Mouse (Mus musculus) layer of hippocampus, postnatal 10 days (tissue): ENCODE results near the gene Gpr21. TPM values are rescaled to one million over a fixed set of nuclear protein-coding genes. Genes with fewer than 3 reads are reported as not detected.
"Not testable (repeated sequence)": the region's sequence is repeated elsewhere in the genome, so short reads cannot be mapped to it uniquely, and the experiment has no call there.

Experiments used
- DNase-seq, 2 experiments: peaks; one replicate each; pipeline ENCODE4 v3.0.0; 2021; ENCODE audit warnings: low spot score in 2 of 2
- long read RNA-seq: library from polyadenylated mRNA; stranded (forward); transcript quantifications from one replicate; pipeline ENCODE4 v2.0.0, GENCODE M21; 2023
- total RNA-seq, 2 experiments: library from RNA; stranded (reverse); gene quantifications; 2 replicates each; pipeline ENCODE4 v1.2.3; 2021

Gene Gpr21
- total RNA-seq = 1 to 10 TPM; 9.1 to 9.8 TPM
- long read RNA-seq, partial matches to known transcripts = 0 of 3 reads
- long read RNA-seq, other reads (novel, unspliced or antisense) = 0 of 3 reads

- DNase-seq = no peak
Observed at GRCm38 (mm10) chr2:37516030-37516710, at the start of gene Gpr21. Gene Gpr21 (plus strand): TSS chr2:37516332.

DNA sequence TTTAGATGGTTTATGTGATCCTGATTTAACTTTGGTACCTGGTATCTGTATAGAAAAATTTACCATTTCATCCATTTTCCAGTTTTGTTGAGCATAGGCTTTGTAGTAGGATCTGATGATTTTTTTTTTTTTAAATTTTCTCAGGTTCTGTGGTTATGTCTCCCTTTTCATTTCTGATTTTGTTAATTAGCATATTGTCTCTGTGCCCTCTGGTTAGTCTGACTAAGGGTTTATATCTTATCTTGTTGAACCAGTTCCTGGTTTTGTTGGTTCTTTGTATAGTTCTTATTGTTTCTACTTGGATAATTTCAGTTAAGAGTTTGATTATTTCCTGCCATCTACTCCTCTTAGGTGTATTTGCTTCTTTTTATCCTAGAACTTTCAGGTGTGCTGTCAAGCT, 36.6 kb upstream of the Gpr21 start:
- no peak for DNase-seq

DNA sequence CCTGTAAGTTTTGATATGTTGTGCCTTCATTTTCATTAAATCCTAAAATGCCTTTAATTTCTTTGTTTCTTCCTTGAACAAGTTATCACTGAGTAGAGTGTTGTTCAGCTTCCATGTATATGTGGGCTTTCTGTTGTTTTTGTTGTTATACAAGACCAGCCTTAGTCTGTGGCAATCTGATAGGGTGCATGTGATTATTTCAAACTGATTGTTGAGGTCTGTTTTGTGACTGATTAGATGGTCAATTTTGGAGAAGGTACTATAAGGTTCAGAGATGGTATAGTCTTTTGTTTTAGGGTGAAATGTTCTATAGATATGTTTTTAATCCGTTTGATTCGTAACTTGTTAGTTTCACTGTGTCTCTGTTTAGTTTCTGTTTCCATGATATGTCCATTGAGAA, 36.1 kb upstream of the Gpr21 start:
- no peak for DNase-seq

DNA sequence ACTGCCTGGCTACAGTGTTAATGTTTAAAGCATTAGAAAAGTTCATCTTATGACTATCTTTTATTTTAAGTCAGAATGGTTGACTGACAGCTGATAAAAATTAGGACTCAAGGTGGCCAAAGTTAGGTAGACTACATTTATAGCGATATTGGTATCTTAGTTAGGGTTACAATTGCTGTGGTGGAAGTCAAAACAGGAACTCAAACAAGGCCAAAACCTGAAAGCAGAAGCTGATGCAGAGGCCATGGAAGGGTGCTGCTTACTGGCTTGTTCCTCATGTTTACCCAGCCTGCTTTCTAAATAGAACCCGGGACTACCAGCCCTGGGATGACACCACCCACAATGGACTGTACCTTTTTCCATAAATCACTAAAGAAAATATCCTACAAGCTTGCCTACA, 32.0 kb upstream of the Gpr21 start:
- DNase-seq = no peak

- DNase-seq = peak in 1 of 2 experiments; percentile 28
Observed at GRCm38 (mm10) chr2:37485370-37485769, 30.8 kb upstream of the Gpr21 start.

DNA sequence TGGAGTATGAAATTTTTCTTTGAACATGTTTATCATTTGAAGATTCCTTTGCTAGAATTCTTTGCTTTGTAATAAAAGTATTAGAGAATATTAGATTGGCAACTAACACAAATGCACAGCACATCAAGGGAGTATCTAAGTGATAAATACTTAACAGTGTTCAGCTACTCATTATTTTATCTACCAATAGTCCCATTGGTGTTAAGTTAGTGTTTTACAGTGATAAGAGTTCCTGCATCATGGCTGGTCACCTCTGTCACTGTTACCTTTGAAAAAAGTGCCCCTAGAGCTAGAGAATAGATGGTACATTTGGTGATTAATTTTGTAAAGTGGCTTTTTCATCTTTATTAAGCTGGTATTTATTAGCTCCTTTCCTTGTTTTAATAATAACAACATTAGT, 29.7 kb upstream of the Gpr21 start:
- DNase-seq = no peak

DNA sequence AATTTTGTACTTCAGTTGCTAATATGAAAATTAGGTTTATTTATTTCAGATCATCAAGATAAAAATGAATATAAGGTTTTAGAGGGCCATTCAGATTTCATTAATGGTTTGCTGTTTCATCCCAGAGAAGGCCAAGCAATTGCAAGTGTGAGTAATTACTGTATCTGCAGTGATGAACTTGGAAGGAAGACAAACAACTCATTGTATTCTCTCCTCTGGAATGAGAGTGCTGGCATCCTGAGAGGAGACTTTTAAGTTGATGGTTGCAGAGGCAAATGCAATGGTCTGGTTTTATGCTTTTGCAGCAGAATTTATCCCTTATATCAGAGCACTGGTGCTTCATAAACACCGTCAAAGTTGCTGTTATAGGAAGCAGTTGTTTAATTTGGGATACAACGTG, 27.2 kb upstream of the Gpr21 start:
- DNase-seq = no peak

DNA sequence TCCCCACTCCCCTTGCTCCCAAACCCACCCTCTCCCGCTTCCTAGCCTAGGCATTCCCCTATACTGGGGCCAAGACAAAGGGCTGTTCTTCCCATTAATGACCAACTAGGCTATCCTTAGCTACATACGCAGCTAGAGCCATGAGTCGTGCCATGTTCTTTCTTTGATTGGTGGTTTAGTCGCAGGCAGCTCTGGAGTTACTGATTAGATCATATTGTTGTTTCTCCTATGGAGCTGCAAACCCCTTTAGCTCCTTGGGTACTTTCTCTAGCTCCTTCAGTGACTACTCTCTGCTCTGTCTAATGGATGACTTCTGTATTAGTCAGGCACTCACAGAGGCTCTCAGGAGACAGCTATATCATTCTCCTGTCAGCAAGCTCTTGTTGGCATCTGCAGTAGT, 18.8 kb upstream of the Gpr21 start:
- no peak for DNase-seq

- not testable (repeated sequence) for DNase-seq
Observed at GRCm38 (mm10) chr2:37505856-37506255, 10.3 kb upstream of the Gpr21 start.

DNA sequence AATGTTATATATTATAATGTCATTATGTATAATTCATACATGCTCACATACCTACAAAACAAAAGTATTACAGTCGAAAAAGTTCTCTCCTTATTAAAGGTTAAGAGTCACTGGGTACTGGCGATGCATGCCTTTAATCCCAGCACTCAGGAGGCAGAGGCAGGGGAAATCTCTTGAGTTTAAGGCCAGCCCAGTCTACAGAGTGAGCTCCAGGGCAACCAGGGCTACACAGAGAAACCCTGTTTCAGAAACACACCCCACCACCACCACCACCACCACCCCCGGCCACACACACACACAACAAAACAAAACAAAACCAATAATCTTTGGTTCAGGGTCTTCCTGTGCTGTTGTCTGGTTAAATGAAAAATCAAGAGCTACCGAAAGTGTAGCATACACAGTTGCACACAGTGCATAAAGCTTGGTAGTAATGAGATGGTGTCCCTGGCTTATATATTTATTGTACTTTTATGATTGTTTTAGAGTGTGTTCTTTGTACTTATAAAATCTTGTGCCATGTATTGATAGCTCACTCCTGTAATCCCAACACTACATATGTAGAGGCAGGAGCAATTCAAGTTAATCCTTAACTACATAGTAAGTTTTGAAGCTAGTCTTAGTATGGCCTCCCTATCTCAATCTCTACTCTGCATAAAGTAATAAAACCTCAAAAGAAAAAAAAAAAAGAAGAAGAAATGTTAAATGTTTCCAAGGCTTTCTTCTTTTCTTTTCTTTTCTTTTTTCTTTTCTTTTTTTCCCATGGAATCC, 4.8 kb upstream of the Gpr21 start:
- no peak for DNase-seq

- peak in 1 of 2 experiments; percentile 31 for DNase-seq
Observed at GRCm38 (mm10) chr2:37516922-37517462, 860 bp downstream of the Gpr21 start.

GRCm38 (mm10) chr2:37518561-37519285, 2.6 kb downstream of the Gpr21 start:
- no peak for DNase-seq

GRCm38 (mm10) chr2:37519286-37519640, 3.1 kb downstream of the Gpr21 start:
- no peak for DNase-seq

DNA sequence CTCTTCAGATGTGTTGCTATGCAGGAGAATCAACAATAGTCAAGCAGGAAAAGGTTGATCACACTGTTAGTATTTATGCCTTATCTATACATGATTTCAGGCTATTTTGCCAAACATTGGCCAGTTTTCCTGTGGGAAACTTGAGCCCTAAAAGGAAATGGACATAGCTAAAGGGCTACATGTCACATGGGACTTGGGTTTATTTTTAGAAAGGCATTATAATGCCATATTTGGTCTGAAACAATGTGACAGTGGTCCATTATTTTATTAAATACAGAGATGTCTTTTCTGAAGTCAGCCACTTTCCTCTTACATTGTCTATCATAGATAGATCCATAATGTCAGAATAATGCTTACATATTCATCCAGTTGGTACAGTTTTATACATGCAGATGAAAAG, 11.5 kb downstream of the Gpr21 start:
- DNase-seq = no peak

GRCm38 (mm10) chr2:37529397-37529796, 13.3 kb downstream of the Gpr21 start:
- no peak for DNase-seq

DNA sequence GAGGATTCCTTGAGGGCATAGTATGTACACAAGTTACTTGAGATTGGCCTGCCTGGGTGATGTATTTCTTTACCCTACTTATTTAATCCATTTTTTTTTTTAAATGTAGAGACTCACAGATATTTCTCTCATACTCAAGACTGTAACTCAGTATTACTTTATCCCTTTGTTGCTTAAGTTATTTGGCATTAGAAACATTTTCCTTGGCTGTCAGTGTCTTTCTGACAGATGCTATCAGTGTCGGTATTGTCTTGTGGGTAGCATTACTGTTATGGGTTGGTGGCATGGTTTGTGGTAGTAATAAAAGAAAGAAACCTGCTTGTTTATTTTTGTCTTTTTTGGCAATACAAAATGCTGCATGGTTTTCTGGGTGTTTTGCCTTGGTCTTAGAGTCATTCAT, 14.6 kb downstream of the Gpr21 start:
- no peak for DNase-seq

DNA sequence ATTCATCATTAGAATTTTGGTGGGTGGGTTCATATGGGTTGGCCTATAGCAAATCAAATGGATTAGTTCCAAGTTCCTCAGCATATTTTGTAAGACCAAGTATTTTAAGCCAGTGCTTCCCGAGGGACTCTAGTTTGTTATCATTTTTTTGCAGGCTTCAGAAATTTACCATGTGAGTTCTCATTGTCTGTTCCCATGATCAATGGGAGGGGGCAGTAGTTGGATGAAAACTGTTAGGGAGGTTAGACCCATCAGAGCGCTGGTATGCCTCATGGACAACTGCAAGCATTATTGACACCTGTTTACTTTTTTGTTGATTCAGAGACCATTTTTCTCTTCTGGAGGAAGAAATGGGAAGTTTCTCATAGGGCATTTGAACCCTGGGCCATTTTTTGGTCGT, 15.5 kb downstream of the Gpr21 start:
- no peak for DNase-seq

DNA sequence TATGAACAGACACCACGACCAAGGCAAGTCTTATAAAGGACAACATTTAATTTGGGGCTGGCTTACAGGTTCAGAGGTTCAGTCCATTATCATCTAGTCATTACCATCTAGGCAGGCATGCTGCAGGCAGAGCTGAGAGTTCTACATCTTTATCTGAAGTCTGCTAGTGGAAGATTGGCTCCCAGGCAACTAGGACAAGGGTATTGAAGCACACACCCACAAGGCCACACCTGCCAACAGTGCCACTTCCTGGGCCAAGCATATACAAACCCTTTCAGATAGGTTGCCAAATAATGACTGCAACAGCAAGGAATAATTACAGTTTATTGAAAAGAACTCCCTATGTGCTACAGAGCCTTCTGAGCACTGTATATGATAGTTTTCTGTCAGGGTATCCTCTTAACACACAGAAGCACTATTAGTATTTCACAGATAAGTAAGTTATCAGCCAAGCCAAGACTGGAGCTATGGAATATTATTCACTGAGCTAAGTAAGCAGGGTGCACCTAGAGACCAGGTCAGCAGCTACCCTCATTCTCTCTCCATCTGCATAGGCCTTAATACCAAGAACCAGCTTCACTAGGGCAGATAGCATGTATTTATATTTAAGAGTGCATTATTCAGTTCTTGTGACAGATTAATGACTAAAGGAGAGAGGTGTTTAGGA, 33.3 kb downstream of the Gpr21 start:
- DNase-seq = no peak

DNA sequence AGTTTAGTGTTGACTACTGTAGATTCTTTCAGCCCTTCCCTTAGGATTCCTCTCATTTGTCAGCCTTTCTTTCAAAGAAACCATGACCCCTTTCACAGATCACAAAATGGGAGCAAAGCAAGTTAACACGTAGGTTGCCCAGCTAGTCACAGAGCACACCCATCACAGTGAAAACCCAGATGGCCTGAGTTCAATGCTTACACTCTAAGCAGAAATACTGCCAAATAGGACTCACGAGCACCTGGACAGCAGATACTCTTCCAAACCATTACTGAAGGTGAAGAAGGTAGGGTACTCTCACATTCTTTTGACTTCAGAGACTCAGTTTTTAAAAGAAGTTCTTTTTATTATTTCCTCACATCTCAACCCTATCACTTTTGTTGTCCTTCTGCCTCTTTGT, 40.2 kb downstream of the Gpr21 start:
- no peak for DNase-seq

DNA sequence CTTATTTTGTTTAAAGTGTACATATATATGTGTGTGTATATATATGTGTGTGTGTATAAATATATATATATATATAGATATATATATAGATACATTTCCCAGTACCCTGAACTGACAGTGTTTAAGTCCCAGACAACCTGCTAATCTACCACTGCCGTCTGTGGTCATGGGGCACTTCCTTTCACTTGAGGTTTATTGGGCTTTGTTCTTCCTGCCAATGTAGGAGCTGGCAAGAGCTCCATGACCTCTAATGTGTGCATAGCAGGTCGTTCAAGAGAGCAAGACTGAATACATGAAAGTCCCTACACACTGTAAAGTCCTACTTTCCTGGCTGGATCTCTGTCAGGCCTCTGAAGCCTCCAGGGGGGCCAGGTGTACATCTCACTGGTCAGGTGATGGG, 49.4 kb downstream of the Gpr21 start:
- no peak for DNase-seq

GRCm38 (mm10) chr2:37566035-37566434, 49.9 kb downstream of the Gpr21 start:
- no peak for DNase-seq
